Mouse (Mus musculus): ENCODE results near the gene Tead1. TPM values are rescaled to one million over a fixed set of nuclear protein-coding genes. Genes with fewer than 3 reads are reported as not detected.
A peak's percentile ranks its signal among the peaks of the same experiment; 100 is the strongest.
"Not testable (repeated sequence)": the region's sequence is repeated elsewhere in the genome, so short reads cannot be mapped to it uniquely, and the experiment has no call there.

Gene Tead1
- total RNA-seq, 2 experiments from 2014 or later, result not detected

DNA sequence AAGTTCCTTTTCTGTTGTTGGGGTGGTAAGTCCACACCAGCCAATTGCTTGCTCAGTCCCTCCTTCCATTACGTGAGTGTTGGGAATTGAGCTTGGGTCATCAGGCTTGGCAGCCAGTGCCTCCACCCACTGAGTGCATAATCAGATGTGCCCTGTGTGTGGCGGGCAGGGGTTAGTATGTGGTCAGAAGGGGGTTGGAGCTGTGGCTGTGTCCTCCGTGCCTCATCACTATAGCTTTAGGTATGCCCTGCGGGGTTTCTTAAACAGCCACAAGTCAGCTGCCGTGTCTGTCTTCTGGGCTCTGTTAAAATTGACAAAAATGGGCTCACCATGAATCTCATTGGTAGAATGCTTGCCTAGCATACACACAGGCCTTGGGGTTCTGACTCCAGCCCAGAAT lies 227.7 kb downstream of the Tead1 start:
- no peak for ATAC-seq (ENCODE audit: poor library complexity, severe bottlenecking)

DNA sequence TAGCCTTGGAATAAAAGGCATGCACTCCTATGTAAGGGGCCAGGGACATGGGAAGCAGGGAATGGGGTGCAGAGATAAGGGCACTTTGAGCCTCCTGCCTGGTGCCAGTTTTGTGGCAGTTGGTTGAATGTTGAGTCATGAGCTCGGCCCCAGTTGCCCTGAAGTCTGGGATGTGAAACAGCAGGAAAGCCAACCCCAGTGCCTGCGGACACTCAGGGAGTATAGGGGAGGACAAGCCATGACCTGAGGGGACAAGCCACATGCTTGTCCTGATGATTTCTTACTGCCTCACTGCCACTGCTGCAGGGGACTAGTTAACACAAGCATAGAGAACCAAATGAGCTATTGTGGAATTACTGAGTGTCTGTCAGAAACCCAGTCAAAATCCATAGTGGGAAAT lies 228.3 kb downstream of the Tead1 start:
- ATAC-seq (ENCODE audit: poor library complexity, severe bottlenecking), result no peak

DNA sequence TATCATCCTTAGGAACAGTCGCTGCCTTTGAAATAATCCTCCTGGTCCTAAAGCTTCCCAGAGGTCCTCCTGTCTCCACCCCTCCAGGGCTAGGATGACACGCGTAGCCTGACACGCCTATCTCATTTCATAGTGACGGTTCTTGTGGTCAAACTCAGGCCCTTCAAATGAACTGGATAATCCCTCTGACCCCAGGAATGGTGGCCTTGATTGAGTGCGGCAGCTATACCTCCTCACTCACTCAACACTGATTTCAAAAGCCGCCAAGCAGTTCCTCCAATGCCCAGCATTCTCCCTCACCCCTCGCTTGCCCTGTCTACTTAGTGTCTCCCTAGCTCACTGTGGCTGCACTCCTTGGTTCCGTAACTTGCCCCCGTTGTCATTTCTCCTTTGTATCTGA lies 230.0 kb downstream of the Tead1 start:
- no peak for ATAC-seq (ENCODE audit: poor library complexity, severe bottlenecking)

DNA sequence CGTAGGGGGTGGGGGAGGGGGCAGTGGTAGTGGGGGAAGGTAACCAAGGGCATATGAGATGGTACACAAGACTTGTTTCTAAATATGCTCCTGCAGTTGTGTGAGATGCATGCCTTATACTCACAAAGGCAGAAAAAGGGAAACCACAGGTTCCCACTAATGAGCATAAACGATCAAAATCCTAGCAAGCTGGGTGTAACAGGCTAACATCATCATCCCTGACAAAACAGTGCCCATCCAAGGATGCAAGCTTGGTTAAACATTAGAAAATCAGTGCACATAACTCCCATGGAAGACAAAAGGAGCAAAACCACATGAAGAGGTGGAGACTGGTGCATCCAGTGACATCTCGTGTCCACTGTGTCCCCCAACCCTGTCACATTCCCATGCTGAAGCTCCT lies 233.9 kb downstream of the Tead1 start:
- no peak for ATAC-seq (ENCODE audit: poor library complexity, severe bottlenecking)

DNA sequence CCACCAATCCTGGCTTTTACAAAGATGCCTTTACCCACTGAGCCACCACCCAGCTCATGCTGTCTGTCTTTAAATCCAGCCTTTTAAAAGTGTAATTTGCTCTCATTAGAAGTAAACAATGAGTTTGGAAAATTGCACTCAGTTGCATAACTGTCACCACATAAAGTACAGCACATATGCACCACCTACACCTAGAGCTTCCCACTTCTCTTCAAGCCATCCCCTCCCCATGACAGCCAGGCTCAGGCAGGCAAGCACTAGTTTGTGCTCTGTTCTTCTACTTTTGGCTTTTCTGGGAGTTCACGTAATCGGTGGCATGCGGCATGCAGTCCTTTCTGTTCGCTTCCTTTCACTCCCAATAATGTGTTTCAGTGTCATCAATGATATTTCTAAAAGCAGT lies 236.5 kb downstream of the Tead1 start:
- ATAC-seq (ENCODE audit: poor library complexity, severe bottlenecking), result no peak

DNA sequence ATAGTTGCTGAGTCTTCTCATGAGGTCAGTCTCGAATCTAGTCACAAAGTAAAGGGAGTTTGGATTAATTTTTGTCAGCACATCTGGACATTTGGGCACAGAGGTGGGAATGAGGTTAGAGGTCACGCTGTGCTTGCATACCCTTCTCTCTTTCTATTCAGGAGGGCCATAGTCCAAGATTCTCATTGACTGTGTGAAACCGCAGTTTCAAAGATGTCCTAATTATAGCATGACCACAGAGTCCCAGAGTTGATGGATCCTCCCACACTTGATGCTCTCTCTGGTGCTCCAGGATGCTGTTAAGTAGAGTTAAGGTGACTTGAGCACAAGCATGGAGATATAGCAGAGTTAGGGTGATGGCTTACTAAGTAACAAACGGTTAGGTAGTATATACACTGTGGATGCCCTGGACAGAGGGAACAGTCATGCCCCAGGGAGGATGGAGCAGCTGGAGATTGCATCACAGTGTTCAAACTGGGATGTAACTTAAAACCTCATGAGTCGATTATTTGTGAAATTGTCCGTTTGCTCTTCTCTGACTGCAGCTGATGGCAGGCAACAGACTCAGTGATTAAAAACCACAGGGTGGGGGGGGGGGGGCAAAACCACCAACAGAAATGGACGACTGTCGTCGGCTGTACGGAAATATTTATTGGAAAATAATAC lies 238.6 kb downstream of the Tead1 start:
- no peak for ATAC-seq (ENCODE audit: poor library complexity, severe bottlenecking)

DNA sequence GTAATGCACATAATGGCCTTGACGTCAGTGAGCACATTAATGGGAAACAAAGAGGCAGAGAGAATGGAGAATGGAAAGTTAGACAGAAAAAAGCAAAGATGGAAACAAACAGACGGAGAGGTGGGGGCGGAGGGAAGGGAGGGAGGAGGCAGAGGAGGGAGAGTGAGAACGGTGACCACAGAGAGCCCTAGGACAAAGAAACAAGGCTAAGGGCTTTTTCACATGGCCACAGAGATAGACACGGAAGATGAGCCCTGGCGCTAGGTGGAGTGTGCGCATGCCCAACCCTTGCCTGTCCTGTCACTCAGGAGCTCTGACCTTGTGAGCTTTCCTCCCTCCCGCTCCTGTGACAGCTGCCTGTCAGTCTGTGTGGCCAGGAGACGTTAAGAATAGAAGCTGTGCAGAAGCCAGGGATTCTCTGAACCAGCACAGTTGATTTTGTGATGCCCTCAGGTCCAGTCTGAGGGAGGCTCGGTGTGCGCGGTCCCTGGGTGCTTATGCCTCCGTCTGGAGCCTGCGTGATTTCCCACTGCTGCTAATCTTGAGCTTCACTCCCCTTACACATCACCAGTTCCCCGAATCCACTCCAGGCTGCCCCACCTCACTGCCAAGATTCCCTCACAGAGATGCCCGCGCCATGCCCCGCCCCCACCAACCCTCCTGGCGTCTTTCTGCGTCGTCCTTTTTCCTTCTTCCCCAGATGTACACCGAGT lies 239.3 kb downstream of the Tead1 start:
- no peak for ATAC-seq (ENCODE audit: poor library complexity, severe bottlenecking)

DNA sequence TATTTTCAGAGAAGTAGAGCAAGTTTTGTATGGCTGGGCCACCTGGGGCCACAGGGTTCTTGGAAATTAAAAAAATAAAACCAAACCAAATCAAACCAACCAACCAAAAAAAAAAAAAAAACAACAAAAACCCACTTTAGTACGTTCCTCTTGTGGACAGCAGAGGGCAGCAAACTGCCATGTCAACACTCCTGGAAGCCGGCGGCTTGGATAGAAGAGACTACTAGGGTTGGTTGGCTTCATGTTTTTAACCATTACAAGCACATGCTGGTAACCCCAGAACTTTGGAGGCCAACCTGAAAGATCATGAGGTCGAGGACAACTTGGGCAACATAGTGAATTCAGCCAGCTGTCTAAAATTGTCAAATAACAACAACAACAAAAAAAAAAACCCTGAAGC lies 240.7 kb downstream of the Tead1 start:
- ATAC-seq (ENCODE audit: poor library complexity, severe bottlenecking), result peak; percentile 76

DNA sequence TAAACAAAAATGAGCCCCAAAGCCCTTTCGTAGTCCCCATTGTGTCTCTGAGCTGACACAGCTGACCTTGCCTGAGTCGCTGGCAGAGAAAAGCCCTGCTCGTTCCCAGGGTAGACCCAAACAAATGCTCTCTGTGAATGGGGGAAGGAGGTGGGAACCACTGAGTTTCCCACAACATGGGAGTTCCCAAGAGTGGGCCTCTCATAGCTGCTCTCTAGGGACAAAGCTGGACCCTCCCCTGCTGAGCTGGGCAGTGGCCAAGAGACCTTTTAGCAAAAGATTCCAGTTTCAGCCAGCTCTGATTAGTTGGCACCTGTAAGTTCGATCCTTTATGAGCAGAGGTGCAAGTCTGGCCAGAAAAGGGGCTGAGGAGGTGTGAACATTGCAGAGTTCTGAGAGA lies 243.7 kb downstream of the Tead1 start:
- ATAC-seq (ENCODE audit: poor library complexity, severe bottlenecking), result no peak

DNA sequence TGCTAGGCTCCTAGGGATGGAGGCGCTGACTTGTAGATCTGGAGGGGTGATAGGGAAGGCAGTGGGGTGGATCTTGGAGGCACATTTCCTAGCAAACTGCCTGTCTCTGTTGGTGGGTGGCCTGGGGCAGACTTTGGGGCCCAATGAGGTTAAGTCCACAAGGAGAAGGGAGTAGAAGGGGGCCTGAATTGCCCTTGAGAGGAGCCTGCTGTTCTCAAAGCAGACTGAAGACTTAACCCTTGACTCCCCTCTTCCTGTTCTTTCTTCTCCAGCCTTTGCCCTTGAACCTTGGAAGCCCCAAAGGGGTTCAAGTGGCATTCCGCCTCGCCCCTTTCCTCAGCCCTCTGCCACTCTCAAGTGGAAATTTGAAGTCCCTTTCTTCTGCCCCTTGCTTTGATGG lies 244.6 kb downstream of the Tead1 start:
- no peak for ATAC-seq (ENCODE audit: poor library complexity, severe bottlenecking)

DNA sequence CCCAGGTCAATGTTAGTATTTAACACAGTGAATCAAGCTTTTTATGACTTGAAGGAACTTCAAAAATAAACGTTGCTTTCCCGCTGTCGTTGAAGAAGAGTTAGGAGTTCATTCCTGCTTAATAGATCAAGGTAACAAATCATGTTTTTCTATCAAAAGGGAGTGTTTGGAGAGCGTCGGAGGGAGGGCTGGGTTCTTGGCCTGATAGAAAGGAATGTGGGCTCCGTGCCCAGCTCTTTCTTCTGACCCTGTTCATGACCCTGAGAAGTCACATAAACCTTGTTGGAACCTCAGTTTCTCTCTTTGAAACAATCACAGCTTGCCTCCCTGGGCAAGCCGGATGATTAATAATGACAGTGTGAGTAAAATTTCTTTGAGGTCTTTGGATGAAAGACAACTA lies 251.6 kb downstream of the Tead1 start:
- ATAC-seq (ENCODE audit: poor library complexity, severe bottlenecking), result no peak

DNA sequence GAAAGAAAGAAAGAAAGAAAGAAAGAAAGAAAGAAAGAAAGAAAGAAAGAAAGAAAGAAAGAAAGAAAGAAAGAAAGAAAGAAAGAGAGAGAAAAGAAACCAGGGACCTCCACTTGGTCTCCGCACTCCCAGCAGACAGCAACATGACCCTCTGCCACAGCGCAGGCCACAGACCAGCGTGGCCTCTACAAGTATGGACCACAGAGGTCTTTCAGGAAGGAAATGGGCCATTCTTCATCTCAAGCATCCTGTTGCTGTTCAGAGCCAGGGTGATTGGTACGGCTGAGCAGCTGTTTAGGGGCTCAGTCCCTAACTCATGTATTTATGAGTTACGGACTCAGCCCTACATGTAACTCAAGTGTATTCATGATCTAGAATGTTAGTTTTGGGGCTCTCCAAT lies 256.8 kb downstream of the Tead1 start:
- not testable (repeated sequence) for ATAC-seq (ENCODE audit: poor library complexity, severe bottlenecking)

DNA sequence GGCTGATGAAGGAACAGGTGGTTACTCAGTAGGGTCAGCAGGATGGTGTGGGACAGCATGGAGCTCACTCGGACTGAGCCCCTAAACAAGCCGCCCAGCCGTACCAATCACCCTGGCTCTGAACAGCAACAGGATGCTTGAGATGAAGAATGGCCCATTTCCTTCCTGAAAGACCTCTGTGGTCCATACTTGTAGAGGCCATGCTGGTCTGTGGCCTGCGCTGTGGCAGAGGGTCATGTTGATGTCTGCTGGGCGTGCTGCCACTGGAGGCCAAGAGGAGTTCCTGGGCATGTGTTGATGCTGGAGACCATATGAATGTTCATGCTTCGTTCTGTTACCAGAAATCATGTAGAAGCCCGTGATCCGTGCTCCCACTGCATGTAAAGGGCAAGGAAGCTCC lies 258.0 kb downstream of the Tead1 start:
- ATAC-seq (ENCODE audit: poor library complexity, severe bottlenecking), result no peak

DNA sequence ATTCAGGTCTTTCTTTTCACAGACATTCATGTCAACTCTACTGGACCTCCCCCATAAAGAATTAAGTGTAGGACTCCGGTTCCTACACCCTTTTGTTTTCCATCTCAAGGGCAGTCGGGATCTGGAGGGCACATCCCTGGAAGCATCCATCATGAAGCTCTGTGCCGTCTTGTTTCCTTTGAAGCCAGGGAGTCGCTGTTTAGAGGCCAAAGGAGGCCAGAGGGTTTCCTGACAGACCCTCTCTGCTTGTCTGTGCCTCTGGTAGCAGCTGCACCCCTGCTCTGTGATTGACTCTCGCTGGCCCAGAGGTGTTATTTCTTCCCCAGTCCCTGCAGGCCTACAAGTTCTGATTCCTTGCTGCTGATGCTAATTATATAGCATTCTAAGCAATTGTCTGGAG lies 259.8 kb downstream of the Tead1 start:
- ATAC-seq (ENCODE audit: poor library complexity, severe bottlenecking), result no peak

DNA sequence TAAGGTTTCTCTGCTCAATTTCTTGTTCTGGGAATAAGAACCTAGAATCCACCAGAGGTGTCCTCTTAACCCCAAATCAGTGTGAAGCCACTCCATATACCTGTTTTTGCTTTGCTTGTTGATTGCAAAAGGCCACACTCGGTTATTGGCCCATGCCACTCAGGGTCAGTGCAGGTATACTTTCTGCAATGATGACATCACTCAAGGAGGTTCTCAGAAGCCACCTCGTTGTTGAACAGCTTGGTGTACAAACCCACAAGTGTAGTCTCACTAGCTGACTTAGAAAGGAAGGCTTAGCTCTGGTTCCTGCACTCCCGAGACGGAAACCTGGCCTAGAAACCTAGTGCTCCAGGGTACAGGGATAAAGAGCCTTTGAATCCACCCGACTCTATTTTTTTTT lies 263.4 kb downstream of the Tead1 start:
- no peak for ATAC-seq (ENCODE audit: poor library complexity, severe bottlenecking)

DNA sequence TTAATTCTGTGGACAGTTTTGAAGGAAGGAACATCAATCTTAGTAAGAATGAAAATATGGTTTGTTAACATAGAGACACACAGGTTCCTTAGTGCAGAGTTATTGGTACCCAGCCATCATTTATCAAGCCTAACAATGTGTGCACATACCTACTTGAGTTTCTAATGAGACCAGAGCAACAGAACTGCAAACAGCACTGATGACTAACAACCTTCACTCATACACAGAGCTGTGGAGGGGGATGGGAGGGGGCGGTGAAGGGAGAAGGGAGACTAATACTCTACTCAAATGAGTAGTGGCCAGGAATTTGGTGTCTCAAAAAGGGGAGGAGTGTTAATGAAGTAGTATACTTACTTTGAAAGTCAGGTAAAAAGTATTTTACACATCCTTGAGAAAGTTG lies 263.9 kb downstream of the Tead1 start:
- no peak for ATAC-seq (ENCODE audit: poor library complexity, severe bottlenecking)

DNA sequence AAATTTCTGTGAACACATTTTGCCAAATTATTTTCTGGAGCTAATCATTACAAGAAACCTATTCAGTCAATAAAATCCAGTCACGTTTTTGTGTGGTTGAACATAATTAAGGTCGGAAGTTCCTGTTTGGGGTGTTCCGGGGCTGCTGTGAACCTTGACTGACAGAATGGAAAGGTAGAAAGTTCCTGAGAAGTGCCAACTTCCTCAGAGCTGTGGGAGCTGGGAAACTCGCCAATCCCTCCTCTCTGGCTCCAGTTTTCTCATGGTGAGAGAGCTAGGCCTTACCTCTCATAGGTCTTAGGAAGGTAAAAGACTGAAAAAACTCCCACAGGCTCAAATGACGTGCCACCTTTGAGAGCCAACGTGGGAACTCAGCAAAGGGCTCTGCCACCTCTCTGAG lies 267.6 kb downstream of the Tead1 start:
- ATAC-seq (ENCODE audit: poor library complexity, severe bottlenecking), result no peak

DNA sequence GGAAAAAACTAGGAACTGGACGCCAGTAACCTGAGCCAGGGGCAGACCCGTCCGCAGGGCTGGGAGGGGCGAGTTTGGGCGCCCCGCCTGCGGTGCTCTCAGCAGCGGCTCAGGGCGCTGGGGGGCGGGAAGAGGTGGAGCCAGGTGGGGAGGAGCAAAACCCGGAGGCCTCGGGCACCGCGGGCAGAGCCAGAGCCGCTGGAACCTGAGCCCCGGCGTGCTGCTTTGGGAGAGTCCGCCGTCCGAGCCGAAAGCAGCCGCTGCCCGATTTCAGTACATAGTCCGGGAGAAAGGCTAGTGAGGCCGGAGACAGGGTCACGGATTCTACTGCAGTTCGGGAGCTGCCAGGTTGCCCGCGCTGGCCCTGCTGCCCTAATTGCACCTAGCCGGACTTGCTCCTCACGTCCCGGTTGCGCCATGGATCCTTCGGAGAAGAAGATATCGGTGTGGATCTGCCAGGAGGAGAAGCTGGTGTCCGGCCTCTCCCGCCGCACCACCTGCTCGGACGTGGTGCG lies 274.7 kb downstream of the Tead1 start, which contains the start of gene Rassf10:
Rassf10 (plus strand) TSS at position 186 of the 515 bp plus-strand sequence.
- peak; percentile 77 for ATAC-seq (ENCODE audit: poor library complexity, severe bottlenecking)

DNA sequence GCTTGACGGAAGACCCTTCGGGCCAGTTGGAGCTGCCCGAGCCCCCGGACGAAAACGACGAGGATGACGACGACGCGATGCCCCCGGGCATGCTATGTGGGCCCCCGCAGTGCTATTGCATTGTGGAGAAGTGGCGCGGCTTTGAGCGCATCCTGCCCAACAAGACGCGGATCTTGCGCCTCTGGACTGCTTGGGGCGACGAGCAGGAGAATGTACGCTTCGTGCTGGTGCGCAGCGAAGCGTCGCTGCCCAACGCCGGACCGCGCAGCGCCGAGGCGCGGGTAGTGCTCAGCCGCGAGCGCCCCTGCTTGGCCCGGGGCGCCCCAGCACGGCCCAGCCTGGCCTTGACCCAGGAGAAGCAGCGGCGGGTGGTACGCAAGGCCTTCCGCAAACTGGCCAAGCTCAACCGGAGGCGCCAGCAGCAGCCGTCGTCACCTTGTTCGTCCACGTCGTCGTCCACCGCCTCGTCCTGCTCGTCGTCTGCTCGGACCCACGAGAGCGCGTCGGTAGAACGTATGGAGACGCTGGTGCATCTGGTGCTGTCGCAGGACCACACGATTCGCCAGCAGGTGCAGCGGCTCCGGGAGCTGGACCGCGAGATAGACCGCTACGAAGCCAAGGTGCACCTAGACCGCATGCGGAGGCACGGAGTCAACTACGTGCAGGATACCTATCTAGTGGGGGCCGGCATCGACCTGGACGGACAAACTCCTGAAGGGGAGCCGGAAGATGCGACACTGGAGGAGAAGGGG lies 275.4 kb downstream of the Tead1 start:
- ATAC-seq (ENCODE audit: poor library complexity, severe bottlenecking), result peak; percentile 67

DNA sequence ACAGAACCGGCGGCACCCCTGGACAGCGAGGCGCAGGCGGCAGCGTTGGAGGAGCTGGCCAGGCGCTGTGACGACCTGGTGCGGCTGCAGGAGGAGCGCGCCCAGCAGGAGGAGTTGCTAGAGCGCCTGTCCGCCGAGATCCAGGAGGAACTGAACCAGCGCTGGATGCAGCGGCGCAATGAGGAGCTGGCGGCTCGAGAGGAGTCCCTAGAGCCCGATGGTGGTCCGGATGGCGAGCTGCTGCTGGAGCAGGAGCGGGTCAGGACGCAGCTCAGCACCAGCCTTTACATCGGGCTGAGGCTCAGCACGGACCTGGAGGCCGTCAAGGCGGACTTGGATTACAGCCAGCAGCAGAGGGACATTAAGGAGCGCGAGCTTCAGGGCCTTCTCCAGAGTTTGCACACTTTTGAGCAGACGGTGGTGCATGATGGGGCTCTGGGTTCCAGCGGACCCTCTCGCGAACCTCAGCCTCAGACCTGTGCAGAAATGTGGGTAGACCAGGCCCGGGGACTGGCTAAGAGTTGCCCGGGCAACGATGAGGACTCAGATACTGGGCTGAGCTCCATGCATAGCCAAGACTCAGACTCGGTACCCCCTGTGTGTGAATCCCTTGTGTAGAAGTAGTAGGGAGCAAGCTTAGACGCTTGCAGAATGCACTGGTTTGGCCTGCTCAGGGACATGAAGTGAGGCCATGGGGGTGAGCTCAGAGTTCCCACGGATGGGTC lies 276.1 kb downstream of the Tead1 start:
- peak; percentile 60 for ATAC-seq (ENCODE audit: poor library complexity, severe bottlenecking)

DNA sequence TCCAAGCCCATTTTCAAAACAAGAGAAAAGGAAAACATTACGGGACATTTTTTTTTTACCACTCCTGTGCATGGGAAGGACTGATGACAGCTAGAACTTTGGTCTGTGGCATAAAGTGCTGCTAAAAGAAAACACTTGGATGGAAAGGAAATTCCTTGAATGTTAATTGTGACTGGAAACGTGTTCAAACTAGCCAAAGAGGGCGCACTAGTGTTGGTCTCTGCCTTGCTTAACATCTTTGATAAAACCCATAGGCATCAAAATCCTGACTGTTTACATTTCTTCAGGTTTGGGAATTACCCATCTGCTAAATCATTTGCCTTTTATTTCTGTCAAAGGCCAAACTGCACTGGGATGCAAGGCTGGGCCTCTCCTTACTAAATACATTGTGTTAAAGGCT lies 276.8 kb downstream of the Tead1 start:
- ATAC-seq (ENCODE audit: poor library complexity, severe bottlenecking), result no peak
